Mouse (Mus musculus): ENCODE results near the gene Slc4a8. TPM values are rescaled to one million over a fixed set of nuclear protein-coding genes. Genes with fewer than 3 reads are reported as not detected.

Gene Slc4a8
- polyA plus RNA-seq, 1 experiment from 2014 or later: 33.0 TPM

GRCm38 (mm10) chr15:100727834-100728233 lies 33.7 kb upstream of the Slc4a8 start:
- WGBS: 87% methylated on average over 11 of the region's 11 CpGs
- no peak overlapping the region for H3K4me2 ChIP-seq
- peaks cover 41% of the 10 kb centered on the region for H3K27me3 ChIP-seq (replicated peaks)
- H3K36me3 ChIP-seq (replicated peaks): no peaks in the 10 kb centered on the region
- H3K27ac ChIP-seq: no peak overlapping the region
- no peak overlapping the region for H3K4me3 ChIP-seq
- H3K9me3 ChIP-seq: no peaks in the 10 kb centered on the region
- no peak for ATAC-seq (replicated peaks)
- peaks cover 8% of the 10 kb centered on the region for H3K4me1 ChIP-seq
- no peak overlapping the region for H3K9ac ChIP-seq

- peak overlapping the region; percentile 54 for H3K4me2 ChIP-seq
- no peak overlapping the region for H3K27ac ChIP-seq
- peaks cover 41% of the 10 kb centered on the region for H3K27me3 ChIP-seq (replicated peaks)
- H3K36me3 ChIP-seq (replicated peaks): no peaks in the 10 kb centered on the region
- H3K9ac ChIP-seq: no peak overlapping the region
- H3K9me3 ChIP-seq: no peaks in the 10 kb centered on the region
- WGBS: 25% methylated on average over 9 of the region's 9 CpGs
- H3K4me3 ChIP-seq: peak overlapping the region; percentile 35
- peaks cover 8% of the 10 kb centered on the region for H3K4me1 ChIP-seq
- ATAC-seq (replicated peaks): no peak
These were observed 33.0 kb upstream of the Slc4a8 start for GRCm38 (mm10) chr15:100728586-100728985.

GRCm38 (mm10) chr15:100729281-100729985 lies 32.1 kb upstream of the Slc4a8 start, which contains the start of gene Galnt6:
Gene Galnt6 (minus strand): TSS chr15:100729376.
- Histone ChIP-seq H3K4me1 (peaks cover 8% of the 10 kb centered on the region), H3K9ac (peak within 1 kb of the TSS; percentile 12; the same call in 1 of the 2 replicates), H3K27me3 (replicated peaks) (peaks cover 41% of the 10 kb centered on the region), H3K4me2 (peak within 1 kb of the TSS; percentile 54), H3K36me3 (replicated peaks) (no peaks in the 10 kb centered on the region), H3K4me3 (peak within 1 kb of the TSS; percentile 35), H3K27ac (no peak within 1 kb of the TSS), H3K9me3 (no peaks in the 10 kb centered on the region)
- no peak for ATAC-seq (replicated peaks)
- WGBS: 6% methylated on average over 44 of the region's 57 CpGs

GRCm38 (mm10) chr15:100731081-100731480 lies 30.5 kb upstream of the Slc4a8 start:
- no peak for ATAC-seq (replicated peaks)
- Histone ChIP-seq H3K4me1 (peaks cover 8% of the 10 kb centered on the region), H3K27me3 (replicated peaks) (peaks cover 41% of the 10 kb centered on the region), H3K9ac (no peak overlapping the region), H3K9me3 (no peaks in the 10 kb centered on the region), H3K4me2 (no peak overlapping the region), H3K27ac (no peak overlapping the region), H3K36me3 (replicated peaks) (no peaks in the 10 kb centered on the region), H3K4me3 (no peak overlapping the region)
- 63% methylated on average over 9 of the region's 9 CpGs for WGBS

- Histone ChIP-seq H3K9ac (no peak overlapping the region), H3K36me3 (replicated peaks) (no peaks in the 10 kb centered on the region), H3K9me3 (no peaks in the 10 kb centered on the region), H3K4me1 (peaks cover 8% of the 10 kb centered on the region), H3K4me2 (no peak overlapping the region), H3K4me3 (no peak overlapping the region), H3K27me3 (replicated peaks) (peaks cover 34% of the 10 kb centered on the region), H3K27ac (no peak overlapping the region)
- no peak for ATAC-seq (replicated peaks)
- 42% methylated on average over 5 of the region's 5 CpGs for WGBS
These were observed 29.0 kb upstream of the Slc4a8 start for GRCm38 (mm10) chr15:100732580-100732979.

GRCm38 (mm10) chr15:100735095-100735952 lies 26.2 kb upstream of the Slc4a8 start:
- Histone ChIP-seq H3K4me1 (no peaks in the 10 kb centered on the region), H3K4me2 (no peak overlapping the region), H3K9ac (no peak overlapping the region), H3K36me3 (replicated peaks) (no peaks in the 10 kb centered on the region), H3K4me3 (no peak overlapping the region), H3K9me3 (no peaks in the 10 kb centered on the region), H3K27ac (no peak overlapping the region), H3K27me3 (replicated peaks) (peaks cover 7% of the 10 kb centered on the region; the same call in 1 of the 2 replicates)
- ATAC-seq (replicated peaks): no peak
- WGBS: 82% methylated on average over 14 of the region's 15 CpGs

GRCm38 (mm10) chr15:100735953-100736300 lies 25.6 kb upstream of the Slc4a8 start:
- Histone ChIP-seq H3K4me2 (no peak overlapping the region), H3K4me3 (no peak overlapping the region), H3K36me3 (replicated peaks) (no peaks in the 10 kb centered on the region), H3K4me1 (no peaks in the 10 kb centered on the region), H3K9ac (no peak overlapping the region), H3K9me3 (no peaks in the 10 kb centered on the region), H3K27ac (no peak overlapping the region), H3K27me3 (replicated peaks) (0 out of 2 replicates have a peak, but pooled peaks cover 4% of the 10 kb centered on the region)
- no peak for ATAC-seq (replicated peaks)
- 86% methylated on average over 9 of the region's 9 CpGs for WGBS

GRCm38 (mm10) chr15:100737667-100738066 lies 23.9 kb upstream of the Slc4a8 start:
- no peak for ATAC-seq (replicated peaks)
- H3K9me3 ChIP-seq: no peaks in the 10 kb centered on the region
- H3K27me3 ChIP-seq (replicated peaks): no peaks in the 10 kb centered on the region
- H3K4me2 ChIP-seq: no peak overlapping the region
- no peaks in the 10 kb centered on the region for H3K36me3 ChIP-seq (replicated peaks)
- no peak overlapping the region for H3K27ac ChIP-seq
- H3K9ac ChIP-seq: no peak overlapping the region
- H3K4me3 ChIP-seq: no peak overlapping the region
- no peaks in the 10 kb centered on the region for H3K4me1 ChIP-seq
- WGBS: 91% methylated on average over 3 of the region's 3 CpGs

GRCm38 (mm10) chr15:100738351-100738781 lies 23.2 kb upstream of the Slc4a8 start:
- no peak overlapping the region for H3K27ac ChIP-seq
- WGBS: 90% methylated on average over 7 of the region's 7 CpGs
- no peak overlapping the region for H3K4me3 ChIP-seq
- ATAC-seq (replicated peaks): no peak
- no peaks in the 10 kb centered on the region for H3K27me3 ChIP-seq (replicated peaks)
- no peak overlapping the region for H3K4me2 ChIP-seq
- no peaks in the 10 kb centered on the region for H3K36me3 ChIP-seq (replicated peaks)
- H3K4me1 ChIP-seq: no peaks in the 10 kb centered on the region
- H3K9me3 ChIP-seq: no peaks in the 10 kb centered on the region
- H3K9ac ChIP-seq: no peak overlapping the region

- no peaks in the 10 kb centered on the region for H3K27me3 ChIP-seq (replicated peaks)
- ATAC-seq (replicated peaks): no peak
- no peak overlapping the region for H3K27ac ChIP-seq
- H3K36me3 ChIP-seq (replicated peaks): no peaks in the 10 kb centered on the region
- H3K4me3 ChIP-seq: no peak overlapping the region
- 87% methylated on average over 6 of the region's 6 CpGs for WGBS
- H3K9me3 ChIP-seq: no peaks in the 10 kb centered on the region
- H3K9ac ChIP-seq: no peak overlapping the region
- H3K4me1 ChIP-seq: no peaks in the 10 kb centered on the region
- no peak overlapping the region for H3K4me2 ChIP-seq
These were observed 22.1 kb upstream of the Slc4a8 start for GRCm38 (mm10) chr15:100739442-100739841.

- Histone ChIP-seq H3K9me3 (no peaks in the 10 kb centered on the region), H3K27me3 (replicated peaks) (0 out of 2 replicates have a peak, but pooled peaks cover 2% of the 10 kb centered on the region), H3K4me1 (peaks cover 11% of the 10 kb centered on the region), H3K27ac (no peak overlapping the region), H3K9ac (no peak overlapping the region), H3K36me3 (replicated peaks) (no peaks in the 10 kb centered on the region), H3K4me2 (no peak overlapping the region), H3K4me3 (no peak overlapping the region)
- no peak for ATAC-seq (replicated peaks)
- WGBS: 93% methylated on average over 6 of the region's 6 CpGs
These were observed 18.3 kb upstream of the Slc4a8 start for GRCm38 (mm10) chr15:100743238-100743637.

GRCm38 (mm10) chr15:100746478-100747120 lies 14.9 kb upstream of the Slc4a8 start:
- 0 out of 2 replicates have a peak, but pooled peaks cover 2% of the 10 kb centered on the region for H3K27me3 ChIP-seq (replicated peaks)
- peak overlapping the region; percentile 25 for H3K4me3 ChIP-seq
- peak overlapping the region; percentile 52 for H3K4me2 ChIP-seq
- H3K9me3 ChIP-seq: no peaks in the 10 kb centered on the region
- no peak overlapping the region for H3K9ac ChIP-seq
- ATAC-seq (replicated peaks): no peak
- no peak overlapping the region for H3K27ac ChIP-seq
- WGBS: 42% methylated on average over 6 of the region's 6 CpGs
- peaks cover 11% of the 10 kb centered on the region for H3K4me1 ChIP-seq
- H3K36me3 ChIP-seq (replicated peaks): no peaks in the 10 kb centered on the region
